Mouse (Mus musculus): ENCODE measurements around the gene Tbc1d14.

The Tbc1d14 gene

DNA sequence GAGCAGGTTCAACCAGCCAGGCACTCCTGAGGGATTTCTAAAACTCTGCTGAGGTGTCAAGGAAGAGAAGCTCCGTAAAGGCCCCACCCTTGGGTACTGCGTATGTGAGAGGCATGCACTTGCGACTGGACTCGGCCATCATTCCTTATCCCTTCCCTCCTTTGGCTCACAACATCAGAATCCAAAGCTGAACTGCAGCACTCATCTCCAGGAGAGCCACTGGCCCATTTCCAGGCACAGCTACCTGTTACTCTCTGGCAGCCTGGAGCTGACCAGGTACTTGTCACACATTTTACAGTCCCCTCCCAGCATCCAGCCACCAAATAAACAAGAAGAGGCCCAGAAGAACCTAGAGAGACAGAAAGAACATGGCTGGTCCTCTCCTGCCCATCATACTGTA, 40.7 kb downstream of the Tbc1d14 start:
- no peak for DNase-seq

GRCm38 (mm10) chr5:36549243-36549642, 43.8 kb downstream of the Tbc1d14 start:
- DNase-seq = no peak

GRCm38 (mm10) chr5:36544765-36545164, 48.3 kb downstream of the Tbc1d14 start:
- DNase-seq = no peak

DNA sequence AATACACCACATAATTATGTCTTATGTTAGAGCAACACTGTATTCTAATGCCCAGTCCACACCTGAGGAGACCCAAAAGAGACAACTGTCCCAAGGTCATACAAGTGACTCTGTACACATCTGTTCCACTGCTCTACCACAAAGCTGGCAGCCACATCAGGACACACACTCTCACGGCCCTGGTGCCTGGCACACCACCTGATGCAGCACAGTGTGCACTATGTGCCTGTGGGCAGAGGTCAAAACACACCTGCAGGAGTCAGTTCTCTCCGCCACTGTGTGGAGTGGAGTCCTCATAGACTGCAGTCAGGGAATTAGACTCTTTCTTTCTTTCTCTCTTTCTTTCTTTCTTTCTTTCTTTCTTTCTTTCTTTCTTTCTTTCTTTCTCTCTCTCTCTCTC, 52.1 kb downstream of the Tbc1d14 start:
- DNase-seq = no peak

DNA sequence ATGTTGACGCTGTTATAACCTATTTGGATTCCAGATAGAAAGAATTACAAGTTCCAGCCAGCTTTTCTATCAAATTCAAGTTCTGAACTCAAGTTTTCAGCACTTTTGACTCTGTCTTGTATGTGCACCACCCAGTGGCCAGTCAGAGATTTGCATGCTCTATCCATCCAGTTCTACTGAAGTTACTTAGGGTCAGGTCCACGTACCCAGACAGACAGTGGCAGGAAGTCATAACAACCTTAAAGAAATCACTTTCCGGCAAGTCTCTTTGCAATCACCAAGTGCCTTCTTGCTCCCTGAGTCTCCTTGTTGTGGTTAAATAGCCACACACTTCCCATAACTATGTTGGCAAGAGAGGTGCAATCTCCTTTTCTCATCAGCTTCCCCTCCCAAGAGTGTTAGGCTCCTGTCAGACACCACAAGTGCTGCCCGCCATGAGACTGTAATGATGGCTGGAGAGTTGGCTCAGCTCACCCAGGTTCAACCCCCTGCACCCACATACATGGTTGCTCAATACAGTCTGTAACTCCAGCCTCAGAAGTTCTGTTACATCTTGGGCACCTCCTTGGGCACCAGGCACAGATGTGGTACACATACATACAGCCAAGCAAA, 54.4 kb downstream of the Tbc1d14 start:
- peak; percentile 35 for DNase-seq

- DNase-seq = no peak
Observed at GRCm38 (mm10) chr5:36536424-36536823, 56.7 kb downstream of the Tbc1d14 start.

DNA sequence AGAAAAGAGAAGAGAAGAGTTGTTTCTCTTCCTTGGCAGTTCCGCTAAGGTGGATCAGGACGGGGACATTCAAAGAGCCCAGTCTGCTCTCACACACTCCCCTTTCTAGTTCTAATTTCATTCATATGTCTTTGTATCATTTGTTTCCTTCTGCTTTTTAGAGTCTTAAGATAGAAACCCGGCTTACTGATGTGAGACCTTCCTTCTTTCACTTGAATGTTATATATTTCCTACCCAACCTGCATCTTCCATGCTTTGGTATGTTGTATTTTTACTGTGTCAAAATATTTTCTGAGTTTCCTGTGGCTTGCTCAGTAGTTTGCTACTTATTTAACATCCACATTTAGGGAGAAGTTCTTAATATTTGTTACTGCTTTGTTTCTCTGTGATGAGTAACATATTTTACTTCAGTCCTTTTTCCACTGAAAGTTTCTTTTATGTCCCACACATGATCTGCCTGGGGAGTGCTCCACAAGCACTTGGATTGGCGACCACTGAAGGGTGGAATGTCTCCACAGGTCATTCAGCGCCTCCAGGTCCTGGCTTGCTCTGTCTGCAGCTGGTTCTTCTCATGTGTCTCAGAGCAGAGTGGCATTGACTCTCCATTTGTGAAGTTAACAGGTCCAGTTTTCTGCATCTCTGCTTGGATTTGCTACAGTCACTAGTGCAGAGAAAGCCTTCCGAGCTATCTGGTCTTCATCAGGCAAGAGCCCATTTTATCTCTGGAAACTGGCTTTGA, 57.5 kb downstream of the Tbc1d14 start:
- DNase-seq = no peak

GRCm38 (mm10) chr5:36534455-36535030, 58.5 kb downstream of the Tbc1d14 start:
- no peak for DNase-seq

- peak; percentile 94 for DNase-seq
Observed at GRCm38 (mm10) chr5:36530129-36530751, 62.8 kb downstream of the Tbc1d14 start.

DNA sequence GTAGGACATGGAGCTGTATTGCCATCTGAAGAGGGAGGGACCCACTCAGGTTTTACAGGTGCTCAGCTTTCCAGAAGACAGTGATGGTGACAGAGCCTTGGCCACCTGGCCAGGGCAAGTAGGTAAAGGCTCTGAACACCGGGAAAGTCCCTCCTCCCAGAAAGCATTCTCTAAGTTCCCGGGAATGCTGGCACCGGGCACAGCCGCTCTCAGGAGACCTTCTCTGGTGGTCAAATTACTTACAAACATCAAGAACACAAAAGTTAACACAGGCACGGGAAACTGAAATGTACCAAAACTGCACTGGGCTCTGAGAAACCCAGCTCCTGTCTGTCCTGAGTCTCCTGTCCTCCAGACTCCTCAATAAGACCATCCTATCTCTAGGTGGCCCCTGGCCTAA, 63.4 kb downstream of the Tbc1d14 start:
- no peak for DNase-seq

DNA sequence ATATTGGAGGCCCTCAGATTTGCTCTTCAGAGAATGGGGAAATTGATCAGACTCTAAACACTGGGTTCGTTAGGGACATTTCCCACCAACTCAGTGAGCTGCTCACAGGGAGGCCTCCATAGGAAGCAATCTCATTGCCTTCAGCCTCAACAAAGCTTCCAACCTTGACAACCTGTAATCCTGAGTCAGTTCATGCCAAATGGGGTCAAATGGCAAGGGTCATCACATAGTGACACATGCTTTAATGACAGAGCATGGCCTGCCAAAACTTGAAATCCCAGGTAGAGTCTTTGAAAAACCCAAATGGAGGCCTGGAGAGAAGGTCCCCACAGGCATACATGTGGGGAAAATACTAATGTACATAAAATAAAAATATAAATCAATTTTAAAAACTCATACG, 66.2 kb downstream of the Tbc1d14 start:
- no peak for DNase-seq

DNA sequence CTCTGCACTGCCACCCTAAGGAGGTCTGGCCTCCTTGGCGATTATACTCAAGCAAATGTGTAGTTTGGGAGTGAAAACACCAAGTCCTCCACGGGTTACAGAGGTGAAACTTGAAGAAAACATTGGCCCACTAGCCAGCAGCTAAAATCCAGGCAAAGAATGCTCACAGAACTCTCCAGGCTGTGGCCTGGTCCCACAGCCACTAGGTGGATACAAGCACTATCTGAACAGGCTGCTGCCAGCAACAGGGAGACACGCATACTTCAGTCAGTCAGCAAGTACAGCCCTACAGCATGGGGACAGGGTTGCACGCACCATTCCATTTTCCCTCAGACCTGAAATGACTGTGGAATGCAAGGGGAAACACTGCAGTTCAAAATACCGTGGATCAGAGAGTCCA, 66.8 kb downstream of the Tbc1d14 start:
- DNase-seq = no peak

- no peak for DNase-seq
Observed at GRCm38 (mm10) chr5:36525216-36525615, 67.9 kb downstream of the Tbc1d14 start.

GRCm38 (mm10) chr5:36523219-36523703, 69.8 kb downstream of the Tbc1d14 start:
- no peak for DNase-seq

DNA sequence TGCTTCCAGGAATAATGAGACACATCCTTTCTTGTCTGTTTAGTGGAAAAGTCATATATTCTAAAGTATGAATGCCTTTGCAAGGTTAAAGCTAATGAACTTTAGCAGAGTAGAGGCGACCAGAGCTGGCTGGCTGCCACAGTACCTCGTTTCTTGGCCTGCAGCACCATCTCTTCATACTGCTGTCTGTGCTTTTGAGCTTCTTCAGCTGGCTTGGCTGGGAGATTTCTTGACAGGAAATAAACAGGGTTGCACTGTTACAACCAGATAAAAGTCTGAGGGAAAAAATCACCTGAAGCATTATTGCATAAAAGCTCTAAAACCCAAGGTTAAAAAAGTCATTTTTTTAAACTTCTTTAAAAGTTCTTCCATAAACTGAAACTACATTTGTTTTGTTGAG, 70.3 kb downstream of the Tbc1d14 start:
- no peak for DNase-seq

- DNase-seq = no peak
Observed at GRCm38 (mm10) chr5:36519751-36520150, 73.3 kb downstream of the Tbc1d14 start.

DNA sequence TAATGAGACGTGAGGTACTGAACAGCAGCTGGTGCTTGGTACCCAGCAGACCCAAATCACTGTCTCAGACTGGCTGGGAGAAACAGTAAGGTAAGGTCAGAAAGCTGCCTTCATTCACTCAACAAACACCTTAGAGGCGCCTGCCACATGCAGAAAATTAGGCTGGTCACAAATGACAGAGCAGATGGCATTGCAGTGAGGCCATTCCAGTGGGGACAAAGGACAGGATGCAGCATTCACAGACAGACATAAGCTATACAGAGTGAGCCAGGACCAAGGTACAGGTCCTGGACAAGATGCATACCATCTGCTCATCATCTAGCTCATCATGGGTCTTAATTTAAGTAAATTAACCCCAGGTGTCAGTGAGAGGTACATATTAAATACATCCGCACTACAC, 75.5 kb downstream of the Tbc1d14 start:
- DNase-seq = no peak

- no peak for DNase-seq
Observed at GRCm38 (mm10) chr5:36515558-36515957, 77.5 kb downstream of the Tbc1d14 start.

DNA sequence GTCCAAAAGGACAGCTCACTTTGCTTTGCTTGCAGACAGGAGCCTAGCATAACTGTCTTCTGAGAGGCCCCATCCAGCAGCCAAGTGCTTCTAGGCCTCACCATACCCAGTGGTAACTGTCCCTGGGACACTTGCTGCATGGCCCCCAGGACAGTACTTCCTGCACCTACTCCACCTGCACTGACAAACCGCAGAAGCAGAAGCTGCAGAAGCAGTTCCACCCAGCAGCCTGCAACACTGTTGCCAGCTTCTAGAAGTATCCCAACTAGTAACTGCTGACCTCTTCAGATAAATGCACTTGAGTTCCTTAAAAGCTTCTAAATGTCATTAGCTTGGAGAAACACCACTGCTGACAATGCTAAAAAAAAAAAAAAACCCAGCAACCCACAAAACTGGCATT, 78.0 kb downstream of the Tbc1d14 start:
- DNase-seq = no peak

GRCm38 (mm10) chr5:36510956-36511355, 82.1 kb downstream of the Tbc1d14 start:
- DNase-seq = no peak

GRCm38 (mm10) chr5:36508351-36508750, 84.7 kb downstream of the Tbc1d14 start:
- DNase-seq = no peak

DNA sequence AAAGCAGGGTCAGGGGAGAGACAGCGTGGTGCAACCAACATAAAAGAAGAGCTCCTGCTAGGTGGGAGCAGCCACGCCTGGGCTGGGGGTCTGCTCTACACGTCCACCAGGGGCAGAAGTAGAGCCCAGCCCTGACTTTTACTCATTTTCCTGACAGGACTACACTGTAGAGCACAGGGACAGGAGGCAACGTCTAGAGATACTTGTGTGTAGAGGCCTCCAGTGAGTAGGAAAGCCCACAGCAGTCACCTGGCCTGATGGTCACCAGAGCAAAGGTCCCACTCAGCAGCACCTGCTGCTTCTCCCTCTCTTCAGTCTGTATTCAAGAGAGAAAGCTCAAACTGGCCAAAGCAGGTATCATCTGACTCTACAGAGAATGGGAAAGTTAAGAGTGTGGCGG, 87.4 kb downstream of the Tbc1d14 start:
- no peak for DNase-seq

DNA sequence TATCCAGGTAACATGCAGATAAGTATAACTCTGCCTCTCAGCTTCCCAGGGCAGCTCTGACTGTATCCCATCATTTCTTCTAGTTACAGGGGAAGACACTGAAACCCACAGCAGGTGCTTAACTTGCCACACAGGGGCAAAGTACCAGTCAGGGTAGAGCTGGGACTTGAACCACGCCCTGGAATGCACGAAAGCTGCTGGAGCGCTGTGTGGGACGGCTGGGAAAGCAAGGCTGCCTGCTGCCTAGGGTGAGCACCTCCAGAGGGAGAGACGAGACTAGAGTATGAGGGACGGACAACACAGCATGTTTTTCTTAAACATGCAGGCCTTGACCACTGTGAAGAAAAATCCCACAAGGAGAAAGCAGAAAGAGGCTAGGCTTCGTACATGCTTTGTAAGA, 87.8 kb downstream of the Tbc1d14 start:
- DNase-seq = no peak

DNA sequence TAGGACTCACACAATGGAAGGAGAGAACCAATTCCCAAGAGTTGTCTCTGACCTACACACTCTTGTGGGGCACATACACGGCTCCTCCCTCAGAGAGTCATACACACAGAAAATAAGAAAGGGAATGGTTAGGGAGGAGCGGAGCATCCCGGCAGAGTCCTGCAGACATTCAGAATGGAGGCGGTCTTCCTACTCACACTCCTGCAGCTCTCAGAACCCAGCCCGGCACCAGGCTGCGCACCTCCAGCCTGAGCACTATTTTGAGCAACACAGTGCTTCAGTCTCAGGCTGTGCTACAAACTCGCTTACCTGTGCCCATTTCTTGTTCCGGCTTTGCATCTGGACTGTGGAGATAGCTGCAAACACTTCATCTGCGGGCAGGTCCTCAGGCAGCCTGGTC, 98.4 kb downstream of the Tbc1d14 start:
- DNase-seq = no peak
